Mouse (Mus musculus): ENCODE results near the gene Cbarp. TPM values are rescaled to one million over a fixed set of nuclear protein-coding genes. Genes with fewer than 3 reads are reported as not detected.

Gene Cbarp
- polyA plus RNA-seq, 1 experiment from 2014 or later = 8.5 TPM

DNA sequence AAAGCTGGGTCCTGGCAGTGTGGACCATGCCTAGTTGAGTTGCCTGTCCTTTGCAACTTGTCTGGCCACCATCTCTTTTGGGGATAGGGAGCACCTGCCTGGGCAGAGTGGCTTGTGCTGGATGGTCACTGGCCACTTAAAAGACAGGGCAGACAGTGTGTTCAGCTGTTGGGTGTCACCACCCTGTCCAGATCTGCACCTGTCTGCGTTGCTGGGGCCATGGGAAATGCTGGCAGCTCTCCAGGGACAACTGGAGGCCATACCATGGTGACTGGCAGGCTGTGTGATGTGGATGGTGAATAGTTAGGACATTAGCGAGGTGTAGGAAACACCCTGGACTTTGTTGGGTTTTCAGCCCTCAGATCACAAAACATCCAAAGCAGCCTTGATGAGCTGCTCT lies 20.5 kb downstream of the Cbarp start:
- peak overlapping the region; percentile 19; the same call in 1 of the 2 replicates for H3K4me3 ChIP-seq
- H3K9me3 ChIP-seq = no peaks in the 10 kb centered on the region
- no peaks in the 10 kb centered on the region for H3K27me3 ChIP-seq (replicated peaks; ENCODE audit: low read depth, poor library complexity, severe bottlenecking)
- DNase-seq (ENCODE audit: low spot score) = no peak
- peaks cover 82% of the 10 kb centered on the region for H3K36me3 ChIP-seq (replicated peaks)
- peaks cover 35% of the 10 kb centered on the region for H3K4me1 ChIP-seq
- no peak overlapping the region for H3K27ac ChIP-seq (replicated peaks)
- 92% methylated on average over 2 of the region's 2 CpGs for WGBS

DNA sequence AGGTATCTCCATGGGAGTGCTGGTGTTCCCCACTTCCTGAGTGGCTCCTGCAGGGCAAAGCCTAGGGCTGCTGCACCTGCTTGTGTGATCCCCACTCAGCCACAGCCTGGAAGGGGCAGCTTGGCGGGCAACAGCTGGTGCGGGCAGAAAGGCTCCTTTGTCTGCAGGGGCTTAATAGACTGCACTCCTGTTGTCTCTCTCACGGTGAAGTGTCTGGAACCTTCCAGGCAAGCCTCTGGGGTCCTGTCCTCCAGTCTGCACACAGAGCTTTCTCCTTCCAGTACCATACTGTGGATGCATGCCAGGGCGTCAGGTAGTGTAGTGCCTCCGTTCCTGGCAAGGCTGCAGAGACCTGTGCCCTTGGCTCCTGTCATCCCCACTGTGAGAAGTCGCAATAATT lies 22.1 kb downstream of the Cbarp start:
- H3K4me1 ChIP-seq = peaks cover 46% of the 10 kb centered on the region
- H3K9me3 ChIP-seq = no peaks in the 10 kb centered on the region
- WGBS = 81% methylated on average over 6 of the region's 6 CpGs
- no peak overlapping the region for H3K27ac ChIP-seq (replicated peaks)
- H3K27me3 ChIP-seq (replicated peaks; ENCODE audit: low read depth, poor library complexity, severe bottlenecking) = no peaks in the 10 kb centered on the region
- DNase-seq (ENCODE audit: low spot score) = no peak
- H3K4me3 ChIP-seq = peak overlapping the region; percentile 91
- H3K36me3 ChIP-seq (replicated peaks) = peaks cover 66% of the 10 kb centered on the region

DNA sequence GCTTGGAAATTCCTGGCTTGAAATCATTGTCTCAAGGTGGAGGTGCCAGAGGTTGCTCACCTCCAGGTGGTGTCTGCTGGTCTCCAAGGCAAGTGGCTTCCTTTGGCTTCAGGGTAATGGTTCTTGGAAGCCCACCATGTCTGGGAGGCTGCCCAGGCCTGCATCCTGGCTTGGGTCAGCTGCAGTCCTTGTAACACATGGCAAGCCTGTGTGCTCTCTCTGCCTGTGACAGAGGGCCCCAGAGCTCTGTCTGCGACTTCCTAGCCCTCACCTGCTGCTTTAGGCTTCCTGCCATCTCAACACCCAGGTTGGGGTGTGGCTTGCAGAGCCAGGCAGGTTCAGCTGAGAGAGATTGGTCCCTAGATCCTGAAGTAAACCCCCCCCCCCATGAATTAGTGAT lies 22.9 kb downstream of the Cbarp start:
- Histone ChIP-seq H3K36me3 (replicated peaks) (peaks cover 58% of the 10 kb centered on the region), H3K27ac (replicated peaks) (0 out of 2 replicates have a peak overlapping the region, but pooled peaks have one; percentile 93), H3K4me1 (peaks cover 46% of the 10 kb centered on the region)

DNA sequence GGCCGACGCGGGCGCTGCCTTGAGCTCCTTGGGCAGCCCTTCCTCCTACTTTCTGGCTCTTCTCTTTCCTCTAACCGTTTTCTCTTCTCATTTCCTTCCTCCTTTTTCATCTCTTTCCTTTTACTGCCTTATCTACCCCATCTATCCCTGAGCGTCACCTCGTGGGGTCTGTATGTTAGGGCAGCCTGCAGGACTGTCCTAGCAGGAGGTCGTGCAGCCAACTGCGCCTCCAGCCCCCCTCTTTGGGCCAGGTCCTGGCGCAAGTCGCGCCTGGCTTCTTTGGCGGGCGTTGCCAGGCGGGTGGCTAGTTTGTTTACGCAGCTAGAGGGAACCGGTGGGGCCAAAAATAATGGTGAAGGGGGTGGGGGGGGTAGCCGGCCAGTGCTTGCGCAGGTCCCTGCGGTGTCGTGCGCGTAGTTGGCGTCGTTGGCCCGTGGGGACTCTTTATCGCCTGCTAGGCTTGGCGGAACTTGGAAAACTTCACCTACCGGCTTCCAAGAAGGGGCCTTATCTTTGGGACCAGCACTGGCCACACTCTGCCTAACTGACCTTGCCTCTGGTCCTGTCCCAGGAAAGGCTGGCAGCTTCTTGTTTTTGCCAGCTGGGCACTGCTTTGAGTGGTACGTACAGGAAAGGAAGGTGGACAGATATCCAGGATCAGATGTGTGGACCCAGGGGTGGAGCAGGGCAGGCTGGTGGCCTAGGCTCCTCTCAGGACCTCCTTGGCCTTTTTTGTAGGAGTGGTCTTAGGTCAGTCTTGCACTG lies 23.5 kb downstream of the Cbarp start:
- peak; percentile 50 for DNase-seq (ENCODE audit: low spot score)
- peak overlapping the region; percentile 91 for H3K4me3 ChIP-seq

More for the DNA sequence above, 22.9 kb downstream of the Cbarp start:
- DNase-seq (ENCODE audit: low spot score) = no peak
- H3K27me3 ChIP-seq (replicated peaks; ENCODE audit: low read depth, poor library complexity, severe bottlenecking) = no peaks in the 10 kb centered on the region
- WGBS = 60% methylated on average over 1 of the region's 1 CpGs
- H3K9me3 ChIP-seq = no peaks in the 10 kb centered on the region
- H3K4me3 ChIP-seq = peak overlapping the region; percentile 91

DNA sequence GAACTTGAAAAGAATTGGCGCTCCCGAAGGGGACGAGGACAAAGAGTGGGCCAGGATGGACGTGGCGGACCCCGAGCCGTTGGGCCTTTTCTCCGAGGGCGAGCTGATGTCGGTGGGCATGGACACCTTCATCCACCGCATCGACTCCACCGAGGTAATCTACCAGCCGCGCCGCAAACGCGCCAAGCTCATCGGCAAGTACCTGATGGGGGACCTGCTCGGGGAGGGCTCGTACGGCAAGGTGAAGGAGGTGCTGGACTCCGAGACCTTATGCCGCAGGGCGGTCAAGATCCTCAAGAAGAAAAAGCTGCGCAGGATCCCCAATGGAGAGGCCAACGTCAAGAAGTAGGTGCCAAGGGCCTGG lies 24.1 kb downstream of the Cbarp start:
- Histone ChIP-seq H3K27me3 (replicated peaks; ENCODE audit: low read depth, poor library complexity, severe bottlenecking) (no peaks in the 10 kb centered on the region), H3K9me3 (no peaks in the 10 kb centered on the region), H3K27ac (replicated peaks) (peak overlapping the region; percentile 93), H3K36me3 (replicated peaks) (peaks cover 46% of the 10 kb centered on the region), H3K4me3 (peak overlapping the region; percentile 91), H3K4me1 (peaks cover 46% of the 10 kb centered on the region)
- peak; percentile 46 for DNase-seq (ENCODE audit: low spot score)
- WGBS = under 1% methylated on average over 27 of the region's 27 CpGs

More for the DNA sequence above, 23.5 kb downstream of the Cbarp start:
- H3K4me1 ChIP-seq = peaks cover 46% of the 10 kb centered on the region
- peaks cover 51% of the 10 kb centered on the region for H3K36me3 ChIP-seq (replicated peaks)
- peak overlapping the region; percentile 93 for H3K27ac ChIP-seq (replicated peaks)
- H3K9me3 ChIP-seq = no peaks in the 10 kb centered on the region
- H3K27me3 ChIP-seq (replicated peaks; ENCODE audit: low read depth, poor library complexity, severe bottlenecking) = no peaks in the 10 kb centered on the region
- WGBS = 5% methylated on average over 30 of the region's 30 CpGs

DNA sequence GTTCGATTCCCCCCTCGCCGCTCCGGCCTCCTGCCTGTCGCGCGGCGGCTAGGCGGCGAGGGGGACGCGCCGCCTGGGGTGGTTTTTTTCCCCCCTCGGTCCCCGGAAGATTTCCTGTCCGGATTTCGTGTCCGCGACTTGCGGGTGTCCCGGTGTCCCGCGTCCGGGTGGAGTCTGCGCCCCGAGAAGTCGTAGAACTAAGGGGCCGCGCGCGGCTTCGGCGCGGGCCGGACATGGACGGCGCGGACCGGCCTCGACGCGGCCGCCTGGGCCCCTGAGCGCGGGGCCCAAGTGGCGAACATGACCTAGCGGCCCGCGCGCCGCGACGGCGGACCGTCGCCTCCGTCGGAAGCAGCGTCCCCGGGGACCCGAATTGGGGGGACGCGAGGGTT lies 24.7 kb downstream of the Cbarp start:
- H3K4me1 ChIP-seq = peaks cover 46% of the 10 kb centered on the region
- H3K27ac ChIP-seq (replicated peaks) = peak overlapping the region; percentile 93
- DNase-seq (ENCODE audit: low spot score) = no peak
- peak overlapping the region; percentile 91 for H3K4me3 ChIP-seq
- no peaks in the 10 kb centered on the region for H3K27me3 ChIP-seq (replicated peaks; ENCODE audit: low read depth, poor library complexity, severe bottlenecking)
- peaks cover 40% of the 10 kb centered on the region for H3K36me3 ChIP-seq (replicated peaks)
- H3K9me3 ChIP-seq = no peaks in the 10 kb centered on the region
- under 1% methylated on average over 63 of the region's 63 CpGs for WGBS

DNA sequence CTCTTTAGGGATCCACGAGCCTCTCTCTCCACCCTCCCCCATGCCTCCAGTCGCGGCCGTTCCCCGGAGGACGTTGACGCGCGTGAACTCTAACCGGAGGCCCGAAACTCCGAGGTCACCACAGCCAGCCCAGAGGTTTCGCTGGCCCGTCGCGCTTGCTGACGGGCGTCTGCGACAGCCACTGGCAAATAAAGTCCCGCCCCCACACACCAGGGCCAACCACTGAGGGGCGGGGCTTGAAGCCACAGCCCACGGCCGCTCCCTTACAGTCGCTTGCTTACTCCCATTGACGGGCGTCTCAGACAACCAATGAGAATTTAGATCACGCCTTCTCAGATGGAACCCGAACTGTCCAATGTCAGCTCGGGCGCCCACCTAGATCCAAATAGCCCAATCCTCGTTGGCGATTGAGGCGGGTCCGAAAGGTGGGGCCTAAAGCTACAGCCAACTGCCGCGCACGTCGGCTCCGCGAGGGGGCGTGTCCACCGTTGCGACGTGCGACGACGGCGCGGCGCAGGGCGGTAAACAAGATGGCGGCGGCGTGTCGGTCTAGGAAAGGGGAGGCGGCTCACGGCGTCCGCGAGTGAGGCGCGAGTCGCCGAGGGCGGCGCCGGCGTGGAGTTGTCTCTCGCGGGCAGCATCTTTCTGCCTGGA lies 25.2 kb downstream of the Cbarp start, which contains the start of gene Stk11:
Gene Stk11 (plus strand): TSS at position 514 of the 654 bp plus-strand sequence.
- no peaks in the 10 kb centered on the region for H3K9me3 ChIP-seq
- WGBS = under 1% methylated on average over 70 of the region's 70 CpGs
- peaks cover 46% of the 10 kb centered on the region for H3K4me1 ChIP-seq
- peaks cover 34% of the 10 kb centered on the region for H3K36me3 ChIP-seq (replicated peaks)
- peak within 1 kb of the TSS; percentile 91 for H3K4me3 ChIP-seq
- peak within 1 kb of the TSS; percentile 93 for H3K27ac ChIP-seq (replicated peaks)
- peak; percentile 99 for DNase-seq (ENCODE audit: low spot score)
- no peaks in the 10 kb centered on the region for H3K27me3 ChIP-seq (replicated peaks; ENCODE audit: low read depth, poor library complexity, severe bottlenecking)

DNA sequence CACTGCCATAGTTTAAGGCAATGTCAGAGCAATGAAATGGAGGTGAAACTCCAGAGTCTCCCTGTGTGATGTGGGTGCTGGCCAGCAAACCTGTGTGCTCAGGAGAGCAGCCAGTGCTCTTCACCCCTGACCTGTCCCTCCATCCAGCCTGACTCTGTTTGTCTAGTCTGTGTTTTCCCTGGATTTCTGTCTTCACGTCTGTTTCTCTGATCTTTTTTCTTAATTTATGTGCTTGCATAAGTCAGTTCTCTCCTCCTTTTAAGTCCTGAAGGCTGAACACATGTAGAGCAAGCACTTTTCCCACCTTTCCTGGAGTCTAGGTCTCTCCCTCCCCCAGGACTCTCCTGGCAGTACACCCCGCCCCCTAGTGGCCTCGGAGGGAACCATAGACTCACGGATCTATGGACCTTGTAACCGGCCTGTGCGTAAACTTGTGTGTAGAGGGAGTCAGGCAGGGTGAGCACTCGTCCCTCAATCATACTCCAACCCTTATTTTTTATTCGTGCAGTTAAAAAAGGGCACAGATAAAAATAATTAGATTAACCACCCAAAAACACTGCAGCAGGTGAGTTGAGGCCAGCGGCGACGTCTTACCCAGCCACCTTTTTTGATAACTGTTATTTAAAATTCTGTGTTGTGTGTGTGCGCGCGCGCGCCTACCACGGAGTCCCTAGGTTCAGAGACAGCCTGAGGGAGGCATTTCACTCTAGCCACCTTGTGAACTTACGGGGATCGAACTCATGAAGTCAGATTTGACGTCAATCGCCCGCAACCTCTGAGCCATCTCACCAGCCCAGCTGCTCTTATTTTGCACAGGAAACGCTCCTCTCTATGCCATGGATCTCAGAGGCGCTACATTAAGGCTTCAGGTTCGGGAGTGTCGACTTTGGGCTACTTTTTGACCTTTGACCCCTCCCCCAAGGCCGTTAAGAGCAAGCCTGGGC lies 26.0 kb downstream of the Cbarp start:
- Histone ChIP-seq H3K36me3 (replicated peaks) (peaks cover 26% of the 10 kb centered on the region), H3K27ac (replicated peaks) (peak overlapping the region; percentile 93), H3K9me3 (no peaks in the 10 kb centered on the region), H3K4me3 (peak overlapping the region; percentile 91), H3K4me1 (peaks cover 42% of the 10 kb centered on the region), H3K27me3 (replicated peaks; ENCODE audit: low read depth, poor library complexity, severe bottlenecking) (no peaks in the 10 kb centered on the region)
- WGBS = 2% methylated on average over 27 of the region's 27 CpGs
- DNase-seq (ENCODE audit: low spot score) = peak; percentile 94

DNA sequence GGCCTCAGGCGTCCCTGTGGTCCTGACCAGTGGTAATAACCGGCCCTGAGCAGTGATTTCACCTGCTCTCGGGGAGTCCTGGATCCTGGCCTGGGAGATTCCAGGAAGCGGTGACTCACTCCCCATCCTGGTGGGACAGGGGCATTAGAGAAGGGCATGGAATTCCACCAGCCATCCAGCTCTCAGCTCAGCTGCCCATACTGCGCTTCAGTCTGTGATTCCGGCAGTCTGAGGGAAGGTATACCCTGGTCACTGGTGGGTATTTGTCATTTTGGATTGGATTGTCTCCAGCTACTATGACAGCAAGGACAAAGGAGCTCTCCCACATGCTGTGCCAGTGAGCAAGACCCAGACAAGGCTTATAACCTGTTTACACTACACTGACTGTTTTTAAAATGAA lies 33.0 kb downstream of the Cbarp start:
- WGBS = 62% methylated on average over 6 of the region's 6 CpGs

DNA sequence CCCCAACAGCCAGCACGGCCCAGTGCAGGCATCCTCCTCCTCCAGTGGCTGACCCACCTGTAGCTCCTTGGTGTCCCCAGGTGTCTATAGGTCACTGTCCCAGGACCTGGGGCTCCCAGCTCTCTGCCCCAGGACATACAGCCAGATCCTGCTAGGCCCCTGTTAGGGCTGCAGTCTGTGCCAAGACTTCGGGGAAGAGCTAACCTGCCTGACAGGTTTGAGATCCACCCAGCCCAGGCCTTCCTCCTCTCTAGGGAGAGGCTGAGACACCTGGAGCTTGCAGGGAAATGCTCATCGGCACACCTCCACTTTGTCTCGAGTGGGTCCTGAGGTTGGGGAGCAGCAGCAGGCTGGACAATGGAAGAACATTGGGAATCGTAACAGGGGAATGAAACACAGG lies 34.7 kb downstream of the Cbarp start:
- 67% methylated on average over 5 of the region's 5 CpGs for WGBS
- Histone ChIP-seq H3K27me3 (replicated peaks; ENCODE audit: low read depth, poor library complexity, severe bottlenecking) (no peaks in the 10 kb centered on the region), H3K4me3 (no peak overlapping the region), H3K36me3 (replicated peaks) (no peaks in the 10 kb centered on the region), H3K4me1 (peaks cover 27% of the 10 kb centered on the region), H3K27ac (replicated peaks) (peak overlapping the region; percentile 27), H3K9me3 (no peaks in the 10 kb centered on the region)
- no peak for DNase-seq (ENCODE audit: low spot score)

More for the DNA sequence above, 33.0 kb downstream of the Cbarp start:
- no peaks in the 10 kb centered on the region for H3K27me3 ChIP-seq (replicated peaks; ENCODE audit: low read depth, poor library complexity, severe bottlenecking)
- H3K9me3 ChIP-seq = no peaks in the 10 kb centered on the region
- no peak for DNase-seq (ENCODE audit: low spot score)
- no peaks in the 10 kb centered on the region for H3K36me3 ChIP-seq (replicated peaks)
- H3K4me1 ChIP-seq = peaks cover 12% of the 10 kb centered on the region
- no peak overlapping the region for H3K27ac ChIP-seq (replicated peaks)
- no peak overlapping the region for H3K4me3 ChIP-seq

DNA sequence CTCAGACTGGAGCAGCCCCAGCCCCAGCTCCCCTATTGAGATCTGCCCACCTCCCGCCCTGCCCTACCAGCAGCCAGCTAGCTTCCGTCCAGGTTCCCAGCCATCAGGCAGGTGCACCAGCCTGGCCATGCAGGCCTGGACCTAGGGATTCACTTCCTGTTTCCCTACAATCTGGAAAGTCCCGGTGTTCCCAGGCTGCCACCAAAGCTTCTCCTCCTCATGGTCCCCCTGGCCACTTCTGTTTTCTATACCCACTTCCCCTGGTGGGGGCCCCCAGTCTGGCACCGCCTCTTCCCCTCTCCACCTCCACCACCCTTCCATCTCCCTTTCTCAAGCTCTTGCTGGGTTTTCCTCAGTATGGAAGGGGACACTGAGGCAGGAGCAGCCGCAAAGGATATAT lies 35.2 kb downstream of the Cbarp start, which contains the start of gene Sbno2:
Gene Sbno2 (minus strand): TSS at position 112 of the 400 bp plus-strand sequence.
- Histone ChIP-seq H3K4me3 (no peak within 1 kb of the TSS), H3K27ac (replicated peaks) (peak within 1 kb of the TSS; percentile 27), H3K4me1 (peaks cover 32% of the 10 kb centered on the region), H3K27me3 (replicated peaks; ENCODE audit: low read depth, poor library complexity, severe bottlenecking) (no peaks in the 10 kb centered on the region), H3K36me3 (replicated peaks) (no peaks in the 10 kb centered on the region), H3K9me3 (no peaks in the 10 kb centered on the region)
- no peak for DNase-seq (ENCODE audit: low spot score)
- WGBS = 66% methylated on average over 5 of the region's 5 CpGs

DNA sequence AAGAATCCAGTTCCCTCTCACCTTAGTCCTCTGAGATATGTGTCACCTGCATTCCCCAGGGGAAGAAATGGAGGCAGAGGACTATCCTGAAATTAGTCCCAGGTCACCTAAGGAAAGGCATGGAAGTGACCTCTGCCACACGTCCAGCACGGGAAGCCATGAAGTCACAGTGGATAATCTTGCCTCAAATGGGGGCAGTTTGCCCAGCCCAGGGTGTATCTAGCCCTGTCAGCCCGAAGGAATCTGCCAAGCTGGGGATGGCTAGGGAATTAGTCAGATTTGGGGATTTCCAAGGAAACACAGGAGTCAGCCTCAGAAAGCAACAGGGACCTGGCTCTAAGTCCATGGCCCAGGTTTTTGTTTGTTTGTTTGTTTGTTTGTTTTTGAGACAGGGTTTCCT lies 36.5 kb downstream of the Cbarp start:
- H3K4me1 ChIP-seq = peaks cover 43% of the 10 kb centered on the region
- no peaks in the 10 kb centered on the region for H3K36me3 ChIP-seq (replicated peaks)
- H3K27me3 ChIP-seq (replicated peaks; ENCODE audit: low read depth, poor library complexity, severe bottlenecking) = no peaks in the 10 kb centered on the region
- no peak overlapping the region for H3K27ac ChIP-seq (replicated peaks)
- no peak for DNase-seq (ENCODE audit: low spot score)
- no peaks in the 10 kb centered on the region for H3K9me3 ChIP-seq
- no peak overlapping the region for H3K4me3 ChIP-seq
- WGBS = 79% methylated on average over 3 of the region's 3 CpGs

Data from embryonic facial prominence, embryonic 10.5 days (tissue).